Mouse (Mus musculus): Measurements from ENCODE around the gene Hvcn1.
"Not testable (repeated sequence)": the region's sequence is repeated elsewhere in the genome, so short reads cannot be mapped to it uniquely, and the experiment has no call there.

The Hvcn1 gene

GRCm38 (mm10) chr5:122206475-122206874, at the start of gene Hvcn1:
TSS of gene Hvcn1 (plus strand) at chr5:122206804.
- no peak for DNase-seq

- peak; percentile 90 to 91 for DNase-seq
Measured at GRCm38 (mm10) chr5:122157827-122158381, 48.7 kb upstream of the Hvcn1 start, which contains the start of gene Ppp1cc. TSS of gene Ppp1cc (plus strand) at chr5:122158278.

GRCm38 (mm10) chr5:122158557-122159515, 47.8 kb upstream of the Hvcn1 start:
- DNase-seq, result peak; percentile 39 to 55

- DNase-seq, result no peak
Measured at GRCm38 (mm10) chr5:122163194-122163593, 43.4 kb upstream of the Hvcn1 start.

DNA sequence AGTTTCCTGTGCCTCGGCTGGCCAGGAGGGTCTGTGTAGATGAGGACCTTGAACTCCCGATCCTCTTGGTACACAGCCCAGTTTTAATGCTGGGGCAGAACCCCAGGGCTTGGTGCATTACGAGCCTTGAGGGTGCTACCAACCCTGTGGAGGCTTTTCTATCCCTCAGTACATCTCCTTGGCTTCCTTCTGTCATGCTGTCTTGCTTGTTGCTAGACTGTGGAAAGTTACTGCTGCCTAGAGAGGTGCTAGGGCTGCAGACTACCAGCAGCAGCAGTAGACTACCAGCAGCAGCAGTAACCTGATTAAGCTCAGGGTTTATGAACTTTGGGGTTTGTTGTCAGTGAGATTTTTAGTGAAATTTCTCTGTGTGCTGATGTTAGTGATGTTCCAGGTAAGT, 42.6 kb upstream of the Hvcn1 start:
- no peak for DNase-seq

- no peak for DNase-seq
Measured at GRCm38 (mm10) chr5:122165233-122165915, 41.2 kb upstream of the Hvcn1 start.

DNA sequence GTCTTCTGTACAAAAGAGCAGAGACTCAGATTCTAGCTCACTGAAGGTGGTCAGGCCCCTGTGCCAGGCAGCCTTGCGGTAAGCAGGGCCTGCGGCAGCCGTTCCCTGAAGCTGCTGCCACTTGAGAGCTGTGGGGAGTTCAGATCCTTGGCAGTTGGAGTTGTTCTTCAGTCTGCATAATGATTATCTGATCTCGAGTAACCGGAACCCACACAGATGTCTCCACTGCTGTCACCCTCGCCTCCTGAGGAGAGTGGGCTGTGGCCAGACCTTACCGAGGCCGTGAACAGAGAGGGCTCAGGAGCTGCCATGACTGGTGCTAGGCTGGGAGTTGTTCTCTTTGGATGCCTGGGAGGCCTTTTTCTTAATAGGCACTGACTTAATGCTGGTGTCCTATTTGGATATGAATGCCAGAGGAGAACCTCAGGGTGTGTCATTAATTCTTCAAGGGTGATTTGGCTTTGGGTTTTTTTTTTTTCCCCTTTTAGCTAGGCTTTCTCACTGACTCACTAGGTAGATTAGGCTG, 39.9 kb upstream of the Hvcn1 start:
- DNase-seq, result no peak

GRCm38 (mm10) chr5:122168344-122169069, 38.1 kb upstream of the Hvcn1 start:
- DNase-seq, result no peak

DNA sequence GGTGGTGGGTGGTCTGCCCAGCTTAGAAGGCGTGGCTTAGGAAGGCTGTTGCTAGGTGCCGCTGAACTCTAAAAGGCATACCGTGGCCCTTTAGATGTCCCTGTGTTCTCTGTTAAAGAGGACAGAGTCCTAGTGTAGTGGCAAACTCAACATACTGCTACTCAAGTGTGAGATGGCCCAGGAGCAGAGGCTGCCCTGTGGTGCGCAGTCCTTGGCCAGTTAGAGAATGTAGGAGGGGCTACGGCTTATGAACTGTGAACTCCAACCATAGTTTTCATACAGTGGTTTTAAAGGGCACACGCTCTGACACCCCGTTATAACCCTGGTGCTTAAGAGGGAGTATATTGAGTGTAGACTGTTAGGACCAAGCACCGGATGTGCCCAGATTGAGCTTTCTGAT, 35.5 kb upstream of the Hvcn1 start:
- no peak for DNase-seq

DNA sequence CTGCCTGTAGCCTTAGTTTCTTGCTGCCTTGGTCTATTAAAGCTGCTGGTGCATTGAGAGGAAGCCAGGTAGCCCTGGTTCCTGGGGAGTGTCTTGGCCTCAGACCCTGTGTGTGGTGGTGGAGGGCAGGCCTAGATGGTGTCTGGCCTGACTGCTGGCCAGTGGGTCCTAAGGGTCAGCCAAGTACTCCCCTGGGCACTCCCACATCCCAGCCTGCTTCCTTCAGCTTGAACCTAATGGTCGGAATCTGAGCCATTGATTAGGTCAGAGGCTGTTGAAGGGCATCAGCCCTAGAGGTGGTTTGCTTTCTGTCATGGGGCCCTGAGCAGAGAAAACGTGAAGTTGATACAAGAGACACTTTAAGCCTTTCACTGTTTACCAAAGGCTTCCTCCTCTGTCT, 31.2 kb upstream of the Hvcn1 start:
- no peak for DNase-seq

DNA sequence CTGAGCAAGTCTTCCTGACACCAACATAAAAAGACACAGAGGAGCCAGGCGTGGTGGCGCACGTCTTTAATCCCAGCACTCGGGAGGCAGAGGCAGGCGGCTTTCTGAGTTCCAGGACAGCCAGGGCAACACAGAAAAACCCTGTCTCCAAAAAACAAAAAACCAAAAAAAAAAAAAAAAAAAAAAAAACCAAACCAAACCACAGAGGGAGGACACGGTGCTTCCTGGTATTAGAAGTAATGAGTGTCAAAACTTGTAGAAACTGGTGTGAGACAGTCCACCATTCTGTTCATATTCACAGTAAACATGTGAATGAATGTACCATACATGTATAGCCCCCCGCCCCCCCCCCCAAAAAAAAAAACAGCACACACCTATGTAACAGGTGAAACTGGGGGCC, 30.6 kb upstream of the Hvcn1 start:
- DNase-seq, result no peak

- DNase-seq, result peak; percentile 68 to 71
Measured at GRCm38 (mm10) chr5:122176398-122176797, 30.2 kb upstream of the Hvcn1 start.

- DNase-seq, result no peak
Measured at GRCm38 (mm10) chr5:122179665-122180064, 26.9 kb upstream of the Hvcn1 start.

- peak; percentile 54 to 74 for DNase-seq
Measured at GRCm38 (mm10) chr5:122184283-122184806, 22.3 kb upstream of the Hvcn1 start.

- DNase-seq, result not testable (repeated sequence)
Measured at GRCm38 (mm10) chr5:122184858-122185257, 21.7 kb upstream of the Hvcn1 start.

GRCm38 (mm10) chr5:122189115-122189514, 17.5 kb upstream of the Hvcn1 start:
- DNase-seq, result no peak

- no peak for DNase-seq
Measured at GRCm38 (mm10) chr5:122190465-122190864, 16.1 kb upstream of the Hvcn1 start.

DNA sequence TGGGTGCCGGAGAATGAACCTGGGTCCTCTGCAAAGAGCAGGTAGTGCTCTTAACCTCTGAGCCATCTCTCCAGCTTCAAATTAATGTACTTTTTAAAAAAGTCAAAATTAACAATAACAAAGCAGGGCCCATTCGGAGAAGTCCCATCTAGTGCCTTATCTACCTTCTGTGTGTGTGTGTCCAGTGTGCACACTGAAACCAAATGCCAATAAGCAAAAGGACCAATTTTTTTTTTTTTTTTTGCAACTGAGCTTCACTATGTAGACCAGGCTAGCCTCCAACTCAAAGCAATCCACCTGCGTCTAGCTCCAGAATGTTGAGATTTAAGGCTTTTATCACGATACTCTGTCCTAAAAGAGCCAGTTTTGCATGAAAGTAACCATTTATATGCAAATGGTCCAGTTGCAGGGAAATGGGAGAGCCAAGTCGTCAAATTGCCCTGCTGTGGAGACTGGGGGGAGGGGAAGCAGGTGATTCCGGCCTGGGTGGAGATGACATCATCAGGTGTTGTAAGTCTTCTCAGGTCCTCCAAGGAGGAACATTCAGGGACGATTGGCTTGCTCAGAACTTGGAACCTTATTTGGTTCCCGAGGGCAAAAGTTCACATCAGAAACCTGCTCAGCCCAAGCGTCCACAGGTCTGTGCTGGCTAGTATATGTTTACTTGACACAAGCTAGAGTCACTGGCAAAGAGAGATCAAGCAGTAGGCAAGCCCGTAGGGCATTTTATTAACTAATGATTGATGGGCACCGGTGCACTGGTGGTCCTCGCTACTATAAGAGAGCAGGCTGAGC, 15.1 kb upstream of the Hvcn1 start:
- no peak for DNase-seq

DNA sequence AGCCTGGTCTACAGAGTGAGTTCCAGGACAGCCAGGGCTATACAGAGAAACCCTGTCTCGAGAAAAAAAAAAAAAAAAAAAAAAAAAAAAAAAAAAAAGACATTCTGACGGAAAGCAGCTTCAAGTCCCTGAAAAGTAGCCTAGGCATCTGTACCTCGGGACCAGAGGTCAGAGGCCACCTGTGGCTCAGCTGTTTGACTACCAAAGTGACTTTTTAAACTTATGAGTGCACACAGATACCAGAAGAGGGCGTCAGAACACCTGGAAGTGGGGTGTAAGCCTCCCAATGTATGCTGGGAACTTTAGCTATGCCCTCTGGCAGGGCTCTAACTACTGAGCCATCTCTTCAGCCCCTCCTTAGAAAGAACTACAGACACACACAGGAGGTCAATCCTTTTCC, 14.3 kb upstream of the Hvcn1 start:
- DNase-seq, result no peak

DNA sequence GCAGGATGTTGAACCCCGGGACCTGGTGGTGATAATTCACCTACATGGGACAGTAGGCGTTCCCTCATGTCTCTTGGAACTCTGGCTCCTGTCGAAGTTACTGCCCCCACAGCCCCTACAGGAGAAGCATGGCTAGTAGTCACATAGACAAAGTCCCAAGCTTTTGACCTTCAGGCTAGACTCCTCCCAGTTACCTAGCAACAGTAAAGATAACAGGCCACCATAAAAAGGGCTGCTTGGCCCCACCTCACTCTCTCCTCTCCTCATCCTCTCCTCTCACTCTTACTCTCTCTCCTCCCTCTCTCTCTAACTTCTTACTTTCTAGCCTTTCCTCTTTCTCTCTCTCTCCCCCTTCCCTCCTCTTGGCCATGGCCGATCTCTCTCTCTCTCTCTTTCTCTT, 5.7 kb upstream of the Hvcn1 start:
- no peak for DNase-seq

GRCm38 (mm10) chr5:122201904-122202303, 4.7 kb upstream of the Hvcn1 start:
- DNase-seq, result peak in 1 of 2 experiments; percentile 4
